Mouse (Mus musculus): ENCODE measurements at regions not wholly inside any gene's neighbourhood (a gene's known extent, or its start where the extent isn't known, plus 50 kb on each side); places are given as distances from the start of the nearest gene placed in this dataset.

GRCm38 (mm10) chr1:164622946-164623345, 164.8 kb upstream of the Atp1b1 start:
- no peak for DNase-seq

GRCm38 (mm10) chr1:164622417-164622816, 164.3 kb upstream of the Atp1b1 start:
- DNase-seq, result no peak

GRCm38 (mm10) chr1:164620129-164620528, 162.0 kb upstream of the Atp1b1 start:
- no peak for DNase-seq

GRCm38 (mm10) chr1:164617871-164618270, 159.7 kb upstream of the Atp1b1 start:
- no peak for DNase-seq

GRCm38 (mm10) chr1:164607061-164607460, 148.9 kb upstream of the Atp1b1 start:
- DNase-seq, result no peak

- no peak for DNase-seq
Observed at GRCm38 (mm10) chr1:164606141-164606754, 148.1 kb upstream of the Atp1b1 start.

- DNase-seq, result no peak
Observed at GRCm38 (mm10) chr1:164603433-164603832, 145.3 kb upstream of the Atp1b1 start.

- no peak for DNase-seq
Observed at GRCm38 (mm10) chr1:164602568-164602967, 144.4 kb upstream of the Atp1b1 start.

GRCm38 (mm10) chr1:164590205-164590613, 132.1 kb upstream of the Atp1b1 start:
- DNase-seq, result no peak

- DNase-seq, result peak; percentile 11
Observed at GRCm38 (mm10) chr1:164586066-164586989, 128.2 kb upstream of the Atp1b1 start.

GRCm38 (mm10) chr1:164576856-164577489, 118.8 kb upstream of the Atp1b1 start:
- no peak for DNase-seq

GRCm38 (mm10) chr1:164573639-164574038, 115.5 kb upstream of the Atp1b1 start:
- DNase-seq, result no peak

GRCm38 (mm10) chr1:164572183-164572582, 114.0 kb upstream of the Atp1b1 start:
- no peak for DNase-seq

- no peak for DNase-seq
Observed at GRCm38 (mm10) chr1:164571496-164572078, 113.4 kb upstream of the Atp1b1 start.

- DNase-seq, result no peak
Observed at GRCm38 (mm10) chr1:164564847-164565246, 106.7 kb upstream of the Atp1b1 start.

- DNase-seq, result no peak
Observed at GRCm38 (mm10) chr1:164559546-164560228, 101.5 kb upstream of the Atp1b1 start.

GRCm38 (mm10) chr1:164552658-164553057, 94.5 kb upstream of the Atp1b1 start:
- DNase-seq, result no peak

GRCm38 (mm10) chr1:164551019-164551418, 92.9 kb upstream of the Atp1b1 start:
- no peak for DNase-seq

GRCm38 (mm10) chr1:164550596-164550995, 92.4 kb upstream of the Atp1b1 start:
- peak; percentile 42 for DNase-seq

GRCm38 (mm10) chr1:164548071-164548470, 89.9 kb upstream of the Atp1b1 start:
- no peak for DNase-seq

GRCm38 (mm10) chr1:164545843-164546242, 87.7 kb upstream of the Atp1b1 start:
- no peak for DNase-seq

- DNase-seq, result no peak
Observed at GRCm38 (mm10) chr1:164543045-164543803, 85.1 kb upstream of the Atp1b1 start.

All from kidney, adult 9 months (tissue).